Mouse (Mus musculus) kidney, adult 2 months (tissue): ENCODE measurements around the gene Slc13a4.

ENCODE experiments used
- CTCF ChIP-seq: fragments of 200-500 bp; conservative IDR thresholded peaks from 2 replicates; pipeline ENCODE4 v1.5.1; 2011; ENCODE audit warnings: low read depth, mild to moderate bottlenecking, control low read depth, low read length, moderate library complexity, mixed read lengths; ENCODE audit not compliant: insufficient read depth, insufficient read length
- POLR2A ChIP-seq: fragments of 200-500 bp; IDR thresholded peaks from one replicate; pipeline ENCODE4 v1.6.1; 2011; ENCODE audit warnings: low read depth, low read length, control low read depth

- no peak for TF ChIP-seq CTCF
- no peak for TF ChIP-seq POLR2A
Observed at GRCm38 (mm10) chr6:35255017-35255416, 52.9 kb downstream of the Slc13a4 start.
